Mouse (Mus musculus) urinary bladder, adult 18-20 months (tissue): ENCODE data around the gene 1500011B03Rik.
"Not testable (repeated sequence)": the region's sequence is repeated elsewhere in the genome, so short reads cannot be mapped to it uniquely, and the experiment has no call there.

Source experiments
- DNase-seq, 2 experiments: peaks; one replicate each; pipeline ENCODE4 v3.0.0; 2022; ENCODE audit warnings: low spot score in 2 of 2, mixed read lengths in 2 of 2

The 1500011B03Rik gene

GRCm38 (mm10) chr5:114822796-114823688 lies at the start of gene 1500011B03Rik:
TSS of gene 1500011B03Rik (minus strand) at chr5:114823468.
- DNase-seq: peak in 1 of 2 experiments; percentile 52

- no peak for DNase-seq
Observed at GRCm38 (mm10) chr5:114865279-114865678, 42.0 kb upstream of the 1500011B03Rik start.

GRCm38 (mm10) chr5:114864813-114865212 lies 41.5 kb upstream of the 1500011B03Rik start:
- DNase-seq: no peak

DNA sequence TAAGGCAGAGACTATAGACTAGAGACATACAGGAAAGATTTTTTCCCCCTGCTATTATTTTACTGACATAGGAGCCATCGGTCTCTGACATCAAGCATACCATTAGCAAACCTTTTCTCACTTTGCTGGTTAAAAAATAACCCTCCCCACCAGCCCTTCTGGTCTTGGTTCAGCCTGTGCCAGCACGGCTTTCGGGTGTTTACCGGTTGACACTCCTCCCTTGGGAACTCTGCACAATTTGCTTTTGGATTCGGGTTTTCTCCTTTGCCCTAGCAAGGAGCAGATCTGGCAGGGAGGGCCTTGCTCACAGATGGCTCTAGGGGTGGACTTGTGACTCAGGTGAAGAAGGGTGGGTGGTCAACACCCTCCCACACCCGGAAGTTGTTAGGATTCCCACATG lies 38.5 kb upstream of the 1500011B03Rik start:
- DNase-seq: no peak

GRCm38 (mm10) chr5:114859253-114859652 lies 36.0 kb upstream of the 1500011B03Rik start:
- peak; percentile 54 to 68 for DNase-seq

- no peak for DNase-seq
Observed at GRCm38 (mm10) chr5:114858582-114858981, 35.3 kb upstream of the 1500011B03Rik start, which contains the start of gene Gm9936. TSS of gene Gm9936 (minus strand) at chr5:114858682.

DNA sequence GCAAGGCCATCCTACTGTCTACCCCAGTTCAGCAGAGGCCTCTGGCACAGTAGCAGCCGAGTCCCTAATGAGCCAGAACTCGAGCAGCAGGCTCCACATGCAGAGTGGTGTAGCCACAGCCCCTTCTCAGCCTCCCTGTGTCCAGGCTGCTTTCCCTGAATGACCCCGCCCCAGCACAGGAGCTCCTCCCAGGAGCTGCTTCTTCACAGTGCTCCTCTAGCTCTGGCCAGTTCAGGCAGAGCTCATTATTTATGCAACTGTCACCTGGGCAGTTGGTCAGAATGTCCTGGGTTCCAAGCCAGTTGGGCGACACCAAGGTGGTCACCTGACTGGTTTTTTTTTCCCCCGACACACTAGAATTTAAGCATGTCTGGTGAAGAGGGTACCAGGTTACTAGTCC lies 30.1 kb upstream of the 1500011B03Rik start, which contains the start of gene 4930519G04Rik:
TSS of gene 4930519G04Rik (plus strand) at position 301 of the 400 bp plus-strand sequence.
- DNase-seq: not testable (repeated sequence)

GRCm38 (mm10) chr5:114851565-114852236 lies 28.4 kb upstream of the 1500011B03Rik start:
- no peak for DNase-seq

DNA sequence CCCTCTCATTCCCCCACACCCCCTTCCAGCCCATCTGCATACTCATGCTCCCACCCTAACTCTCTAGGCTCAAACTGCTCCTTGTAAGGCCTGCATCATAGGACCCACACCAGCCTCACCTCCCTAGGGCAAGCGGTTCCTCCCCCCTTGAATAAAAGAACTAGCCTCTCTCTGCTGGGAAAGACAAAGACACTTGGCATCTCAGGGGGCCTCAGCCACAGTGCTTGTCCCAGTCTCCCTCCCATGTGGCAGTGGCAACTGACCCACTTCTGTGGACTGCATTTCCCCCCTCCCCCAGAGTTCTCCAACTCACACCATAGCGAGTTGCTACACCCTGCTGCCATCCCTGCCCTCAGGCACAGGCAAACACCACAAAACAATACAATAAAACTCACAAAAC lies 21.1 kb upstream of the 1500011B03Rik start:
- not testable (repeated sequence) for DNase-seq

- DNase-seq: no peak
Observed at GRCm38 (mm10) chr5:114842674-114843073, 19.4 kb upstream of the 1500011B03Rik start.

DNA sequence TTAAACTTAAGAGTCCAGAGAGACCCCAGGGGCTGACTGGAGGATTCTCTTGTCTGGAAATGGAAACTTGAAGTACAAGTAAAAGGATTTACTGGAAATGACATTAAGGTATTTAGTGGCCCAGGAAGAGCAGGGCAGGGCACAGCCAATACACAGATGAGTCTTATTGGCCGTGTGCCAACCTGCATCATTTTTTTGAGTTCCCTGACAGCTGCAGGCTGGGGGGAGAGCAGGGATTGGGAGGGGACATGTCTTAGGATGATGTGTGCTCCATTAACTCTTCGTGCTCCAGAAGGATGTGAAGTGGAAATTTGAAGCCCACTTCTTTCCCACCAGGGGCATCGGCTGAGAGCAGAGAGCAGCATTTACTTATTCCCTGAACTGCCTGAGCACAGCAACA lies 18.9 kb upstream of the 1500011B03Rik start:
- not testable (repeated sequence) for DNase-seq

DNA sequence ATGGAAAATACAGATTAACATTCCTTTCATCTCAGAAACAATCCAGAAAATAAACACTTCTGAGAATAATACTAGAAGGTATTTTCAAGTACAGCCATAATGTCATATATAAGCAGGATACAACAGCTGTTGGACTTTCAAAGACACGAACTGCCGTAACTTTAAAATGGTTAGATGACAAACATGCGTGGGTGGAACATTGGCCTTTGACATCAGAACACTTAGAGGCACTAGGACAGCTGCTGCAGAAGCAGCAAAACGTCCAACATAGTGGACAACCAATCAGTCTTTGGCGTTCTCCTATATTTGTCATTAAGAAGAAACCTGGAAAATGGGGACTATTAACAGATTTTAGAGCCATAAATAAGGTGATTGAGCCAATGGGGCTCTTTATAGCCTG lies 17.2 kb upstream of the 1500011B03Rik start:
- DNase-seq: not testable (repeated sequence)

DNA sequence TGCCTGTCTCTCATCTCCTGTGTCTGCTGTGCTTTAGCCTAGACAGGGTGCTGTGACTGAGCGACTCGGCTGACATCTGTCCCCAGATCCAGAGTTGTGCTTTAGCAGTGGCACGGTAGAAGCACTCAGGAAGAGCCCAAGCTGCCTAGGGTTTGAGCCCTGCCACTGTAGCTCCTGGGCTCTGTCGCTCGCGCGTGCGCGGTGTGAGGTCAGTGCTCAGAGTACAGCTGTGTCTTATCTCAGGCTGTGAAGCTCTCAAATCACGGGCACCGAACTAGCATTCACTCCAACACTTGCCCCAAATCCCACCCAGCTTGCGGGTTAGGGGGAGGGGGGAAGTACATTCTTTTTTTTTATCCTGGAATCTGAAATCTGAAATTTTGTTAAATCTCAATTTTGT lies 13.6 kb upstream of the 1500011B03Rik start:
- no peak for DNase-seq

- DNase-seq: no peak
Observed at GRCm38 (mm10) chr5:114829740-114830139, 6.5 kb upstream of the 1500011B03Rik start.

GRCm38 (mm10) chr5:114827427-114827826 lies 4.2 kb upstream of the 1500011B03Rik start:
- no peak for DNase-seq

DNA sequence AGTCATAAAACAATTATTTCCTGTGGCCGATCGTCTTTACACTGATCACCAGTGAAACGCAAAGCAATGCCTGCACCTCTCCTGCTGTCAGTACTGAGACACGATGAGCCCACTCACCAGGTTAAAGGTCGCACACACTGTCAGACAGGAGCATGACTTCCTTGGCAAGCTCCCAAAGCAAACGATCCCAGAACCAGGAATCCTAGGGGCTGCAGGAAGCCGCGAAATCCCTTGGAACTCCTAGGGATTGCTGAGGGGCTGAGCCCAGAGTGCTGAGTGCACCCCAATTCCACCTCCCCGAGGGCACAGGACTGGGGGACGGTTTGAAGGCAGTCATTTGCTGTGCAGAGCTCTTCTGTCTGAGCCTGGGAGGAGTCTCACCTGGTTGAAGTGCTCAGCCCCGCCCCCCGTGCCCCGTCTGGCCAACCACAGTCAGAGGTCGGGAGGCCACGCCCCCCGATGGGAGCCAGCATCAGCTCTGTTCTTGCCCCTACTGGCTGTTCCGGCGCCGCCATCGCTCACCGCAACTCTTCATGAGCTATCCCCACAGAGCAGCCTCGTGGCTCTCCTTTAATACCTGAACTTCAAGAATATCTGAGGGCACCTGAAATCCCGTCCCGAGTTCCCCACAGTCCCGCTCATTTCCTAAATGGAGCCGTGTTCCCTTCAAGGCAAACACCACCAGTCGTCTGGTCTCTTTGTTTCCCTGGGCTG lies 2.9 kb upstream of the 1500011B03Rik start:
- peak; percentile 53 to 62 for DNase-seq

- no peak for DNase-seq
Observed at GRCm38 (mm10) chr5:114824197-114824596, 929 bp upstream of the 1500011B03Rik start.

DNA sequence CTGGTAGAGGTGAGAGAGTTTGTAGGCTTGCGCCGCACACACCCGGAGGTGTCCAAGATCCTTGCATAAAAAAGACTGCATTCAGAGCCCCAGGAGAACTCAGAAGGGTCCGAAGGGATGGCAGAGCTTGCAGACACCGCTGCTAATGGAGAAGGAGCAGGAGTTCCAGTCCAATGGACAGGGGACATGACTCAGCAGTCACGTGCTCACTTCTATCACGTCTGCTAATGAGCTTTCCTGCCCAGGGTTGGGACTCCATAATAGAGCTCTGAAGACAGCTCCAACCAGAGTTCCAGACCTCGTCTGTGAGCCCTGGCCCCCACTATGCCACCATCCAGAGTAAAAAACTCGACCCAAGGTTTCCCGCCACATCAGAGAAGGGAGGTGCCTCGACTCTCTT lies 5.1 kb downstream of the 1500011B03Rik start:
- no peak for DNase-seq

DNA sequence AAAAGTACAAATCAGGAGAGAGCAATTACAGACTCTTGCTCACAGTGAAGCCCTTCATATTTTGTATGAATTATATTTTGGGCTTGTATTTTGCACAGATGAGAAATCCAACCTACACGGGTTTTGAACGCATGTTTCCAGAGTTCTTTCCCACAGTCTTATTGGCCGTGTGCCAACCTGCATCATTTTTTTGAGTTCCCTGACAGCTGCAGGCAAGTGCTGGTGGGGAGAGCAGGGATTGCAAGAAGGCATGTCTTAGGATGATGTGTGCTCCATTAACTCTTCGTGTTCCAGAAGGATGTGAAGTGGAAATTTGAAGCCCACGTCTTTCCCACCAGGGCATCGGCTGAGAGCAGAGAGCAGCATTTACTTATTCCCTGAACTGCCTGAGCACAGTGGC lies 6.7 kb downstream of the 1500011B03Rik start:
- DNase-seq: no peak

- peak; percentile 65 to 75 for DNase-seq
Observed at GRCm38 (mm10) chr5:114813525-114814181, 9.6 kb downstream of the 1500011B03Rik start.

GRCm38 (mm10) chr5:114809826-114810225 lies 13.4 kb downstream of the 1500011B03Rik start:
- no peak for DNase-seq
